Mouse (Mus musculus) lung, postnatal 25 days (tissue): ENCODE results near the gene Sestd1.

ENCODE experiments used
- DNase-seq: peaks from one replicate; pipeline ENCODE4 v3.0.0; 2022; ENCODE audit warnings: low spot score

Gene Sestd1

GRCm38 (mm10) chr2:77173821-77174220 lies 106.6 kb downstream of the Sestd1 start:
- DNase-seq = no peak

GRCm38 (mm10) chr2:77173366-77173765 lies 107.0 kb downstream of the Sestd1 start:
- DNase-seq = no peak

- DNase-seq = peak; percentile 40
Measured at GRCm38 (mm10) chr2:77172241-77172671, 108.1 kb downstream of the Sestd1 start.

- DNase-seq = peak; percentile 60
Measured at GRCm38 (mm10) chr2:77171444-77172240, 108.8 kb downstream of the Sestd1 start.

GRCm38 (mm10) chr2:77170633-77171105 lies 109.7 kb downstream of the Sestd1 start, which contains the start of gene Ccdc141:
TSS of gene Ccdc141 (minus strand) at chr2:77170636.
- DNase-seq = no peak

- DNase-seq = peak; percentile 47
Measured at GRCm38 (mm10) chr2:77169916-77170632, 110.3 kb downstream of the Sestd1 start.

GRCm38 (mm10) chr2:77169218-77169617 lies 111.2 kb downstream of the Sestd1 start:
- no peak for DNase-seq

- DNase-seq = no peak
Measured at GRCm38 (mm10) chr2:77168781-77169180, 111.6 kb downstream of the Sestd1 start.

GRCm38 (mm10) chr2:77168081-77168685 lies 112.2 kb downstream of the Sestd1 start:
- peak; percentile 64 for DNase-seq

GRCm38 (mm10) chr2:77166366-77166765 lies 114.0 kb downstream of the Sestd1 start:
- DNase-seq = no peak

- no peak for DNase-seq
Measured at GRCm38 (mm10) chr2:77164662-77165061, 115.7 kb downstream of the Sestd1 start.

GRCm38 (mm10) chr2:77163381-77163780 lies 117.0 kb downstream of the Sestd1 start:
- DNase-seq = no peak

GRCm38 (mm10) chr2:77162135-77162534 lies 118.3 kb downstream of the Sestd1 start:
- DNase-seq = peak; percentile 77

- no peak for DNase-seq
Measured at GRCm38 (mm10) chr2:77157546-77157945, 122.8 kb downstream of the Sestd1 start.

- DNase-seq = no peak
Measured at GRCm38 (mm10) chr2:77154080-77154479, 126.3 kb downstream of the Sestd1 start.

- no peak for DNase-seq
Measured at GRCm38 (mm10) chr2:77151255-77151654, 129.1 kb downstream of the Sestd1 start.

GRCm38 (mm10) chr2:77149576-77149975 lies 130.8 kb downstream of the Sestd1 start:
- DNase-seq = no peak

GRCm38 (mm10) chr2:77148215-77148614 lies 132.2 kb downstream of the Sestd1 start:
- no peak for DNase-seq

- DNase-seq = no peak
Measured at GRCm38 (mm10) chr2:77146968-77147367, 133.4 kb downstream of the Sestd1 start.

- DNase-seq = no peak
Measured at GRCm38 (mm10) chr2:77146291-77146690, 134.1 kb downstream of the Sestd1 start.

GRCm38 (mm10) chr2:77143536-77143935 lies 136.9 kb downstream of the Sestd1 start:
- DNase-seq = no peak

GRCm38 (mm10) chr2:77138879-77139278 lies 141.5 kb downstream of the Sestd1 start:
- no peak for DNase-seq

GRCm38 (mm10) chr2:77134906-77135305 lies 145.5 kb downstream of the Sestd1 start:
- DNase-seq = no peak
